Mouse (Mus musculus): ENCODE measurements around the gene Iqck. TPM values are rescaled to one million over a fixed set of nuclear protein-coding genes. Genes with fewer than 3 reads are reported as not detected.

Gene Iqck
- total RNA-seq, 1 experiment: 1.8 TPM

GRCm38 (mm10) chr7:118954968-118955367, 99.4 kb downstream of the Iqck start:
- Histone ChIP-seq H3K4me3 (ENCODE audit: insufficient read depth in 1 of 2, low read depth in 1 of 2, low read length in 2 of 2, poor library complexity in 1 of 2, severe bottlenecking in 1 of 2) (no peak overlapping the region), H3K27ac (ENCODE audit: insufficient read depth, low read depth, low read length, poor library complexity, severe bottlenecking) (no peak overlapping the region), H3K9ac (ENCODE audit: insufficient read depth, low read depth, low read length, poor library complexity, severe bottlenecking) (no peak overlapping the region), H3K9me3 (ENCODE audit: control insufficient read depth, insufficient read depth, low read depth, low read length) (no peaks in the 10 kb centered on the region), H3K36me3 (ENCODE audit: control insufficient read depth, insufficient read depth, low read length, poor library complexity, severe bottlenecking) (no peaks in the 10 kb centered on the region), H3K4me1 (ENCODE audit: control insufficient read depth in 2 of 2, insufficient read depth in 2 of 2, low read length in 2 of 2, poor library complexity in 1 of 2) (no peaks in the 10 kb centered on the region)
- DNase-seq (ENCODE audit: low read depth, low spot score): no peak
- no peak for TF ChIP-seq MAFK (IDR thresholded peaks at IDR 0.05; ENCODE audit: insufficient read depth, low read depth, low read length)
- no peak for TF ChIP-seq HCFC1 (IDR thresholded peaks at IDR 0.05; ENCODE audit: borderline replicate concordance, insufficient read depth, low read length)
- TF ChIP-seq ZC3H11A (IDR thresholded peaks at IDR 0.05; ENCODE audit: borderline replicate concordance, low read depth, low read length): no peak
- TF ChIP-seq ZNF384 (IDR thresholded peaks at IDR 0.05; ENCODE audit: low read depth, low read length): no peak
- TF ChIP-seq CHD2 (IDR thresholded peaks at IDR 0.05; ENCODE audit: low read depth, low read length): no peak
- in situ Hi-C loops (cut with MboI; ENCODE audit: low sequenced_read_pairs in 2 of 2, unreplicated experiment in 2 of 2): no loop called here

GRCm38 (mm10) chr7:118956616-118957246, 101.2 kb downstream of the Iqck start:
- TF ChIP-seq CHD2 (IDR thresholded peaks at IDR 0.05; ENCODE audit: low read depth, low read length) (no peak), ZNF384 (IDR thresholded peaks at IDR 0.05; ENCODE audit: low read depth, low read length) (no peak), MAFK (IDR thresholded peaks at IDR 0.05; ENCODE audit: insufficient read depth, low read depth, low read length) (no peak), HCFC1 (IDR thresholded peaks at IDR 0.05; ENCODE audit: borderline replicate concordance, insufficient read depth, low read length) (no peak), ZC3H11A (IDR thresholded peaks at IDR 0.05; ENCODE audit: borderline replicate concordance, low read depth, low read length) (no peak)
- in situ Hi-C loops (cut with MboI; ENCODE audit: low sequenced_read_pairs in 2 of 2, unreplicated experiment in 2 of 2): no loop called here

GRCm38 (mm10) chr7:118959209-118959608, 103.7 kb downstream of the Iqck start:
- H3K36me3 ChIP-seq (ENCODE audit: control insufficient read depth, insufficient read depth, low read length, poor library complexity, severe bottlenecking): no peaks in the 10 kb centered on the region

More at GRCm38 (mm10) chr7:118956616-118957246, 101.2 kb downstream of the Iqck start:
- no peak for DNase-seq (ENCODE audit: low read depth, low spot score)
- Histone ChIP-seq H3K36me3 (ENCODE audit: control insufficient read depth, insufficient read depth, low read length, poor library complexity, severe bottlenecking) (no peaks in the 10 kb centered on the region), H3K4me3 (ENCODE audit: insufficient read depth in 1 of 2, low read depth in 1 of 2, low read length in 2 of 2, poor library complexity in 1 of 2, severe bottlenecking in 1 of 2) (no peak overlapping the region), H3K9me3 (ENCODE audit: control insufficient read depth, insufficient read depth, low read depth, low read length) (no peaks in the 10 kb centered on the region), H3K27ac (ENCODE audit: insufficient read depth, low read depth, low read length, poor library complexity, severe bottlenecking) (no peak overlapping the region), H3K9ac (ENCODE audit: insufficient read depth, low read depth, low read length, poor library complexity, severe bottlenecking) (no peak overlapping the region), H3K4me1 (ENCODE audit: control insufficient read depth in 2 of 2, insufficient read depth in 2 of 2, low read length in 2 of 2, poor library complexity in 1 of 2) (no peaks in the 10 kb centered on the region)

GRCm38 (mm10) chr7:118964777-118965176, 109.2 kb downstream of the Iqck start:
- no peak overlapping the region for H3K9ac ChIP-seq (ENCODE audit: insufficient read depth, low read depth, low read length, poor library complexity, severe bottlenecking)
- no peak overlapping the region for H3K4me3 ChIP-seq (ENCODE audit: insufficient read depth in 1 of 2, low read depth in 1 of 2, low read length in 2 of 2, poor library complexity in 1 of 2, severe bottlenecking in 1 of 2)
- no peaks in the 10 kb centered on the region for H3K36me3 ChIP-seq (ENCODE audit: control insufficient read depth, insufficient read depth, low read length, poor library complexity, severe bottlenecking)
- TF ChIP-seq MAFK (IDR thresholded peaks at IDR 0.05; ENCODE audit: insufficient read depth, low read depth, low read length) (no peak), HCFC1 (IDR thresholded peaks at IDR 0.05; ENCODE audit: borderline replicate concordance, insufficient read depth, low read length) (no peak), ZNF384 (IDR thresholded peaks at IDR 0.05; ENCODE audit: low read depth, low read length) (no peak), ZC3H11A (IDR thresholded peaks at IDR 0.05; ENCODE audit: borderline replicate concordance, low read depth, low read length) (no peak), CHD2 (IDR thresholded peaks at IDR 0.05; ENCODE audit: low read depth, low read length) (no peak)
- no peak overlapping the region for H3K27ac ChIP-seq (ENCODE audit: insufficient read depth, low read depth, low read length, poor library complexity, severe bottlenecking)
- in situ Hi-C loops (cut with MboI; ENCODE audit: low sequenced_read_pairs in 2 of 2, unreplicated experiment in 2 of 2): no loop called here
- no peaks in the 10 kb centered on the region for H3K9me3 ChIP-seq (ENCODE audit: control insufficient read depth, insufficient read depth, low read depth, low read length)
- 0 out of 4 replicates have a peak, but pooled peaks cover 0 to 2% of the 10 kb centered on the region in 2 experiments for H3K4me1 ChIP-seq (ENCODE audit: control insufficient read depth in 2 of 2, insufficient read depth in 2 of 2, low read length in 2 of 2, poor library complexity in 1 of 2)
- DNase-seq (ENCODE audit: low read depth, low spot score): no peak

More at GRCm38 (mm10) chr7:118959209-118959608, 103.7 kb downstream of the Iqck start:
- Histone ChIP-seq H3K4me3 (ENCODE audit: insufficient read depth in 1 of 2, low read depth in 1 of 2, low read length in 2 of 2, poor library complexity in 1 of 2, severe bottlenecking in 1 of 2) (no peak overlapping the region), H3K27ac (ENCODE audit: insufficient read depth, low read depth, low read length, poor library complexity, severe bottlenecking) (no peak overlapping the region), H3K9me3 (ENCODE audit: control insufficient read depth, insufficient read depth, low read depth, low read length) (no peaks in the 10 kb centered on the region), H3K4me1 (ENCODE audit: control insufficient read depth in 2 of 2, insufficient read depth in 2 of 2, low read length in 2 of 2, poor library complexity in 1 of 2) (no peaks in the 10 kb centered on the region), H3K9ac (ENCODE audit: insufficient read depth, low read depth, low read length, poor library complexity, severe bottlenecking) (no peak overlapping the region)
- DNase-seq (ENCODE audit: low read depth, low spot score): no peak
- in situ Hi-C loops (cut with MboI; ENCODE audit: low sequenced_read_pairs in 2 of 2, unreplicated experiment in 2 of 2): no loop called here
- TF ChIP-seq CHD2 (IDR thresholded peaks at IDR 0.05; ENCODE audit: low read depth, low read length) (no peak), HCFC1 (IDR thresholded peaks at IDR 0.05; ENCODE audit: borderline replicate concordance, insufficient read depth, low read length) (no peak), ZNF384 (IDR thresholded peaks at IDR 0.05; ENCODE audit: low read depth, low read length) (no peak), ZC3H11A (IDR thresholded peaks at IDR 0.05; ENCODE audit: borderline replicate concordance, low read depth, low read length) (no peak), MAFK (IDR thresholded peaks at IDR 0.05; ENCODE audit: insufficient read depth, low read depth, low read length) (no peak)

Data from ES-E14 (cell line).